15 mouse cellular contexts compared by ENCODE assay signal in genomic region chr9:119933675-119934074, GRCm38 (mm10). TPM values are rescaled to one million over a fixed set of nuclear protein-coding genes. Genes with fewer than 3 reads are reported as not detected.
"Had no signal": no experiment of that assay in that cellular context is flagged by ENCODE, and none has a peak within 500 bp of the region (broad histone marks: within the 10 kb centered on the region; RNA-seq: fewer than 3 reads in every experiment).

No protein-coding gene starts in this region.

- H3K27me3 ChIP-seq: hindbrain, embryonic 12.5 days; limb, embryonic 12.5 days; lung, embryonic 15.5 days; midbrain, embryonic 15.5 days; neural tube, embryonic 12.5 days had no signal

- ATAC-seq: hindbrain, embryonic 16.5 days; inflammation-experienced regulatory T-cells, adult 6 months; midbrain, embryonic 15.5 days had no signal

- H3K9ac ChIP-seq: hindbrain, embryonic 12.5 days; limb, embryonic 12.5 days; liver, embryonic 14.5 days; lung, embryonic 15.5 days; midbrain, embryonic 15.5 days; neural tube, embryonic 12.5 days had no signal

- H3K36me3 ChIP-seq: midbrain, embryonic 15.5 days had no signal

- DNase-seq: lung, postnatal 14 days; thymus, postnatal 4 days had no signal

- H3K9me3 ChIP-seq: hindbrain, embryonic 12.5 days; limb, embryonic 12.5 days; lung, embryonic 15.5 days; megakaryocyte, embryonic 14.5 days; midbrain, embryonic 15.5 days; neural tube, embryonic 12.5 days had no signal

- H3K4me3 ChIP-seq: hindbrain, embryonic 12.5 days; layer of hippocampus, adult 2 months; limb, embryonic 12.5 days; lung, embryonic 15.5 days; megakaryocyte, embryonic 14.5 days; midbrain, embryonic 15.5 days; neural tube, embryonic 12.5 days had no signal

- H3K27ac ChIP-seq: hindbrain, embryonic 12.5 days; layer of hippocampus, adult 2 months; limb, embryonic 12.5 days; liver, embryonic 14.5 days; lung, embryonic 15.5 days; macrophage; midbrain, embryonic 15.5 days; neural tube, embryonic 12.5 days; stomach, postnatal 0 days had no signal

- H3K4me2 ChIP-seq: hindbrain, embryonic 12.5 days; limb, embryonic 12.5 days; lung, embryonic 15.5 days; midbrain, embryonic 11.5 days; midbrain, embryonic 15.5 days; neural tube, embryonic 12.5 days had no signal

RNA-seq across cellular contexts. Expression of gene Ttc21a, which starts 3.7 kb away (rescaled TPM):
- polyA plus RNA-seq: inflammation-experienced regulatory T-cells, adult 6 months had no signal
